Mouse (Mus musculus) forebrain, embryonic 12.5 days (tissue): ENCODE measurements around the gene Otulin. TPM values are rescaled to one million over a fixed set of nuclear protein-coding genes. Genes with fewer than 3 reads are reported as not detected.

Experiments
- ATAC-seq: fragments of 200-750 bp; cut with Nextera tagmentation; 2 replicates; pipeline ENCODE4 v1.8.0; 2017; ENCODE audit warnings: moderate TSS enrichment; ENCODE audit not compliant: low FRiP score
- H3K27ac ChIP-seq: fragments of 300-500 bp; sonication (generic); 2 replicates; pipeline ENCODE4 v1.5.1; 2016; ENCODE audit warnings: mild to moderate bottlenecking
- H3K27me3 ChIP-seq: fragments of 300-500 bp; sonication (generic); 2 replicates; pipeline ENCODE4 v1.6.1; 2016; ENCODE audit warnings: mild to moderate bottlenecking
- H3K36me3 ChIP-seq: fragments of 300-500 bp; sonication (generic); replicated peaks from 2 replicates; pipeline ENCODE4 v1.6.1; 2016; ENCODE audit warnings: mild to moderate bottlenecking
- H3K4me1 ChIP-seq: fragments of 300-500 bp; sonication (generic); 2 replicates; pipeline ENCODE4 v1.6.1; 2016
- H3K4me2 ChIP-seq: fragments of 300-500 bp; sonication (generic); 2 replicates; pipeline ENCODE4 v1.6.1; 2016; ENCODE audit warnings: mild to moderate bottlenecking, moderate library complexity
- H3K4me3 ChIP-seq: fragments of 300-500 bp; sonication (generic); replicated peaks from 2 replicates; pipeline ENCODE4 v1.5.1; 2016; ENCODE audit warnings: mild to moderate bottlenecking
- H3K9ac ChIP-seq: fragments of 300-500 bp; sonication (generic); 2 replicates; pipeline ENCODE4 v1.6.1; 2016; ENCODE audit warnings: mild to moderate bottlenecking
- H3K9me3 ChIP-seq: fragments of 300-500 bp; sonication (generic); 2 replicates; pipeline ENCODE4 v1.6.1; 2016
- WGBS: fragments of 180-500 bp; shearing (Covaris S2); methylation state at CpG from one replicate; pipeline ENCODE4 v1.1.7; 2016; 5-methylcytosine and 5-hydroxymethylcytosine counted together
- polyA plus RNA-seq: library from polyadenylated mRNA; unstranded; fragments of >200 nt; fragmentation: Nextera tagmentation; extraction: Ambion mirVana; gene quantifications from 2 replicates; pipeline ENCODE4 v1.2.1, GENCODE M21; 2016

Otulin gene
- polyA plus RNA-seq, 1 experiment from 2014 or later, result 32.7 TPM

- H3K36me3 ChIP-seq, result peaks cover 17% of the 10 kb centered on the region; the same call in 1 of the 2 replicates
Observed at GRCm38 (mm10) chr15:27570385-27570784, 60.1 kb downstream of the Otulin start.

GRCm38 (mm10) chr15:27569924-27570323, 60.6 kb downstream of the Otulin start:
- Histone ChIP-seq H3K36me3 (peaks cover 17% of the 10 kb centered on the region; the same call in 1 of the 2 replicates), H3K4me1 (no peaks in the 10 kb centered on the region), H3K4me2 (no peak overlapping the region), H3K9me3 (no peaks in the 10 kb centered on the region), H3K4me3 (no peak overlapping the region), H3K9ac (no peak overlapping the region), H3K27ac (no peak overlapping the region), H3K27me3 (no peaks in the 10 kb centered on the region)
- WGBS, result 74% methylated on average over 2 of the region's 2 CpGs
- ATAC-seq, result no peak

More at GRCm38 (mm10) chr15:27570385-27570784, 60.1 kb downstream of the Otulin start:
- no peak overlapping the region for H3K4me3 ChIP-seq
- WGBS, result 89% methylated on average over 4 of the region's 4 CpGs
- no peak overlapping the region for H3K4me2 ChIP-seq
- ATAC-seq, result no peak
- H3K27me3 ChIP-seq, result no peaks in the 10 kb centered on the region
- H3K4me1 ChIP-seq, result no peaks in the 10 kb centered on the region
- no peaks in the 10 kb centered on the region for H3K9me3 ChIP-seq
- no peak overlapping the region for H3K27ac ChIP-seq
- H3K9ac ChIP-seq, result no peak overlapping the region

GRCm38 (mm10) chr15:27568371-27568770, 62.1 kb downstream of the Otulin start:
- H3K9me3 ChIP-seq, result no peaks in the 10 kb centered on the region
- no peak overlapping the region for H3K27ac ChIP-seq
- H3K36me3 ChIP-seq, result peaks cover 17% of the 10 kb centered on the region; the same call in 1 of the 2 replicates
- ATAC-seq, result no peak
- WGBS, result 81% methylated on average over 6 of the region's 6 CpGs
- H3K4me3 ChIP-seq, result no peak overlapping the region
- no peak overlapping the region for H3K4me2 ChIP-seq
- peaks cover 5% of the 10 kb centered on the region; the same call in 1 of the 2 replicates for H3K4me1 ChIP-seq
- no peaks in the 10 kb centered on the region for H3K27me3 ChIP-seq
- H3K9ac ChIP-seq, result no peak overlapping the region

- Histone ChIP-seq H3K36me3 (peaks cover 12% of the 10 kb centered on the region; the same call in 1 of the 2 replicates), H3K4me2 (no peak overlapping the region), H3K9me3 (no peaks in the 10 kb centered on the region), H3K4me3 (no peak overlapping the region), H3K27me3 (no peaks in the 10 kb centered on the region), H3K4me1 (peaks cover 5% of the 10 kb centered on the region; the same call in 1 of the 2 replicates), H3K27ac (no peak overlapping the region), H3K9ac (no peak overlapping the region)
- ATAC-seq, result no peak
- WGBS, result 92% methylated on average over 16 of the region's 16 CpGs
Observed at GRCm38 (mm10) chr15:27567356-27567755, 63.1 kb downstream of the Otulin start.

- H3K9ac ChIP-seq, result no peak overlapping the region
- ATAC-seq, result no peak
- no peaks in the 10 kb centered on the region for H3K27me3 ChIP-seq
- 0 out of 2 replicates have a peak, but pooled peaks cover 7% of the 10 kb centered on the region for H3K36me3 ChIP-seq
- H3K4me2 ChIP-seq, result no peak overlapping the region
- H3K4me1 ChIP-seq, result peaks cover 5% of the 10 kb centered on the region; the same call in 1 of the 2 replicates
- no peaks in the 10 kb centered on the region for H3K9me3 ChIP-seq
- WGBS, result 92% methylated on average over 10 of the region's 10 CpGs
- H3K4me3 ChIP-seq, result no peak overlapping the region
- no peak overlapping the region for H3K27ac ChIP-seq
Observed at GRCm38 (mm10) chr15:27565626-27566185, 64.8 kb downstream of the Otulin start.

GRCm38 (mm10) chr15:27564106-27565100, 66.1 kb downstream of the Otulin start:
- no peak overlapping the region for H3K9ac ChIP-seq
- H3K36me3 ChIP-seq, result 0 out of 2 replicates have a peak, but pooled peaks cover 7% of the 10 kb centered on the region
- no peak overlapping the region for H3K4me2 ChIP-seq
- no peaks in the 10 kb centered on the region for H3K9me3 ChIP-seq
- H3K4me1 ChIP-seq, result peaks cover 7% of the 10 kb centered on the region; the same call in 1 of the 2 replicates
- no peak for ATAC-seq
- 79% methylated on average over 14 of the region's 14 CpGs for WGBS
- H3K27me3 ChIP-seq, result no peaks in the 10 kb centered on the region
- no peak overlapping the region for H3K4me3 ChIP-seq
- H3K27ac ChIP-seq, result no peak overlapping the region

- Histone ChIP-seq H3K4me2 (no peak overlapping the region), H3K9ac (no peak overlapping the region), H3K27ac (no peak overlapping the region), H3K36me3 (no peaks in the 10 kb centered on the region; the same call in 1 of the 2 replicates), H3K4me3 (no peak overlapping the region), H3K4me1 (peaks cover 19% of the 10 kb centered on the region), H3K9me3 (no peaks in the 10 kb centered on the region), H3K27me3 (no peaks in the 10 kb centered on the region)
- ATAC-seq, result no peak
- 86% methylated on average over 11 of the region's 11 CpGs for WGBS
Observed at GRCm38 (mm10) chr15:27560315-27560714, 70.2 kb downstream of the Otulin start.

- Histone ChIP-seq H3K4me2 (no peak overlapping the region), H3K27me3 (no peaks in the 10 kb centered on the region), H3K9me3 (no peaks in the 10 kb centered on the region), H3K36me3 (no peaks in the 10 kb centered on the region; the same call in 1 of the 2 replicates), H3K4me1 (peaks cover 14% of the 10 kb centered on the region), H3K27ac (peak overlapping the region; percentile 25; the same call in 1 of the 2 replicates), H3K9ac (no peak overlapping the region), H3K4me3 (no peak overlapping the region)
- peak; percentile 47; the same call in 1 of the 2 replicates for ATAC-seq
- WGBS, result 43% methylated on average over 16 of the region's 16 CpGs
Observed at GRCm38 (mm10) chr15:27558456-27559147, 71.9 kb downstream of the Otulin start.

- no peaks in the 10 kb centered on the region; the same call in 1 of the 2 replicates for H3K36me3 ChIP-seq
- H3K4me3 ChIP-seq, result no peak overlapping the region
- H3K4me2 ChIP-seq, result no peak overlapping the region
- no peaks in the 10 kb centered on the region for H3K9me3 ChIP-seq
- no peak for ATAC-seq
- no peaks in the 10 kb centered on the region for H3K27me3 ChIP-seq
- H3K4me1 ChIP-seq, result peaks cover 4% of the 10 kb centered on the region
- no peak overlapping the region for H3K9ac ChIP-seq
- 92% methylated on average over 5 of the region's 5 CpGs for WGBS
- no peak overlapping the region for H3K27ac ChIP-seq
Observed at GRCm38 (mm10) chr15:27553554-27553953, 76.9 kb downstream of the Otulin start.

- H3K4me3 ChIP-seq, result no peak overlapping the region
- no peak for ATAC-seq
- WGBS, result 89% methylated on average over 10 of the region's 10 CpGs
- no peak overlapping the region for H3K27ac ChIP-seq
- H3K4me2 ChIP-seq, result no peak overlapping the region
- no peak overlapping the region for H3K9ac ChIP-seq
- H3K9me3 ChIP-seq, result no peaks in the 10 kb centered on the region
- H3K27me3 ChIP-seq, result no peaks in the 10 kb centered on the region
- peaks cover 3% of the 10 kb centered on the region; the same call in 1 of the 2 replicates for H3K36me3 ChIP-seq
- no peaks in the 10 kb centered on the region; the same call in 1 of the 2 replicates for H3K4me1 ChIP-seq
Observed at GRCm38 (mm10) chr15:27552129-27552700, 78.3 kb downstream of the Otulin start.
